Mouse (Mus musculus): ENCODE results near the gene Gm20458. TPM values are rescaled to one million over a fixed set of nuclear protein-coding genes. Genes with fewer than 3 reads are reported as not detected.

Gm20458 gene
- total RNA-seq (2015; ENCODE audit: low replicate concordance) (not detected in 2 replicates), total RNA-seq (2017; ENCODE audit: low replicate concordance) (not detected in 2 replicates)

GRCm38 (mm10) chr2:164460745-164461551 lies at the start of gene Gm20458:
TSS of gene Gm20458 (plus strand) at chr2:164460967.
- peak; percentile 96 for ATAC-seq (replicated peaks; ENCODE audit: low FRiP score, poor library complexity, severe bottlenecking)

- no peak for ATAC-seq (replicated peaks; ENCODE audit: low FRiP score, poor library complexity, severe bottlenecking)
Observed at GRCm38 (mm10) chr2:164414167-164414566, 46.6 kb upstream of the Gm20458 start.

GRCm38 (mm10) chr2:164414581-164414980 lies 46.2 kb upstream of the Gm20458 start:
- ATAC-seq (replicated peaks; ENCODE audit: low FRiP score, poor library complexity, severe bottlenecking), result no peak

- no peak for ATAC-seq (replicated peaks; ENCODE audit: low FRiP score, poor library complexity, severe bottlenecking)
Observed at GRCm38 (mm10) chr2:164417198-164417597, 43.6 kb upstream of the Gm20458 start.

GRCm38 (mm10) chr2:164418308-164418875 lies 42.4 kb upstream of the Gm20458 start:
- ATAC-seq (replicated peaks; ENCODE audit: low FRiP score, poor library complexity, severe bottlenecking), result no peak

- no peak for ATAC-seq (replicated peaks; ENCODE audit: low FRiP score, poor library complexity, severe bottlenecking)
Observed at GRCm38 (mm10) chr2:164419489-164419888, 41.3 kb upstream of the Gm20458 start.

GRCm38 (mm10) chr2:164421306-164421705 lies 39.5 kb upstream of the Gm20458 start:
- no peak for ATAC-seq (replicated peaks; ENCODE audit: low FRiP score, poor library complexity, severe bottlenecking)

GRCm38 (mm10) chr2:164421979-164422378 lies 38.8 kb upstream of the Gm20458 start:
- no peak for ATAC-seq (replicated peaks; ENCODE audit: low FRiP score, poor library complexity, severe bottlenecking)

- no peak for ATAC-seq (replicated peaks; ENCODE audit: low FRiP score, poor library complexity, severe bottlenecking)
Observed at GRCm38 (mm10) chr2:164422675-164423393, 37.9 kb upstream of the Gm20458 start.

- ATAC-seq (replicated peaks; ENCODE audit: low FRiP score, poor library complexity, severe bottlenecking), result no peak
Observed at GRCm38 (mm10) chr2:164423464-164423863, 37.3 kb upstream of the Gm20458 start.

- ATAC-seq (replicated peaks; ENCODE audit: low FRiP score, poor library complexity, severe bottlenecking), result no peak
Observed at GRCm38 (mm10) chr2:164424406-164424805, 36.4 kb upstream of the Gm20458 start.

- no peak for ATAC-seq (replicated peaks; ENCODE audit: low FRiP score, poor library complexity, severe bottlenecking)
Observed at GRCm38 (mm10) chr2:164425401-164425800, 35.4 kb upstream of the Gm20458 start.

- ATAC-seq (replicated peaks; ENCODE audit: low FRiP score, poor library complexity, severe bottlenecking), result no peak
Observed at GRCm38 (mm10) chr2:164426121-164426520, 34.6 kb upstream of the Gm20458 start.

- ATAC-seq (replicated peaks; ENCODE audit: low FRiP score, poor library complexity, severe bottlenecking), result no peak
Observed at GRCm38 (mm10) chr2:164426952-164427351, 33.8 kb upstream of the Gm20458 start.

GRCm38 (mm10) chr2:164428451-164428850 lies 32.3 kb upstream of the Gm20458 start:
- ATAC-seq (replicated peaks; ENCODE audit: low FRiP score, poor library complexity, severe bottlenecking), result no peak

GRCm38 (mm10) chr2:164429881-164430615 lies 30.7 kb upstream of the Gm20458 start:
- ATAC-seq (replicated peaks; ENCODE audit: low FRiP score, poor library complexity, severe bottlenecking), result no peak

GRCm38 (mm10) chr2:164430697-164431096 lies 30.1 kb upstream of the Gm20458 start:
- no peak for ATAC-seq (replicated peaks; ENCODE audit: low FRiP score, poor library complexity, severe bottlenecking)

GRCm38 (mm10) chr2:164431676-164432465 lies 28.9 kb upstream of the Gm20458 start:
- no peak for ATAC-seq (replicated peaks; ENCODE audit: low FRiP score, poor library complexity, severe bottlenecking)

GRCm38 (mm10) chr2:164432541-164433191 lies 28.1 kb upstream of the Gm20458 start:
- no peak for ATAC-seq (replicated peaks; ENCODE audit: low FRiP score, poor library complexity, severe bottlenecking)

Data from erythroblast, adult 5-6 weeks (primary cell).